Mouse (Mus musculus) limb, embryonic 14.5 days (tissue): ENCODE results near the gene Ggt5. TPM values are rescaled to one million over a fixed set of nuclear protein-coding genes. Genes with fewer than 3 reads are reported as not detected.

Source experiments
- ATAC-seq: fragments of 200-750 bp; cut with Nextera tagmentation; 2 replicates; pipeline ENCODE4 v1.8.0; 2017; ENCODE audit warnings: low read depth, moderate number of reproducible peaks, moderate TSS enrichment; ENCODE audit not compliant: low FRiP score
- DNase-seq: peaks from one replicate; pipeline ENCODE4 v3.0.0-alpha.2; 2015; ENCODE audit warnings: low spot score
- H3K27ac ChIP-seq: fragments of 300-500 bp; sonication (generic); replicated peaks from 2 replicates; pipeline ENCODE4 v1.5.1; 2014; ENCODE audit warnings: low read depth, mild to moderate bottlenecking, low read length, moderate library complexity, mixed read lengths
- H3K27me3 ChIP-seq: fragments of 300-500 bp; sonication (generic); 2 replicates; pipeline ENCODE4 v1.6.1; 2014; ENCODE audit warnings: low read length, mixed read lengths; ENCODE audit not compliant: control insufficient read depth, insufficient read depth
- H3K36me3 ChIP-seq: fragments of 300-500 bp; sonication (generic); 2 replicates; pipeline ENCODE4 v1.6.1; 2014; ENCODE audit warnings: mild to moderate bottlenecking, low read length, moderate library complexity, mixed read lengths; ENCODE audit not compliant: control insufficient read depth, insufficient read depth
- H3K4me1 ChIP-seq: fragments of 300-500 bp; sonication (generic); 2 replicates; pipeline ENCODE4 v1.6.1; 2014; ENCODE audit warnings: antibody characterized with exemption, low read length, mixed read lengths; ENCODE audit not compliant: control insufficient read depth, insufficient read depth
- H3K4me2 ChIP-seq: fragments of 300-500 bp; sonication (generic); replicated peaks from 2 replicates; pipeline ENCODE4 v1.6.1; 2014; ENCODE audit warnings: low read depth, mild to moderate bottlenecking, low read length, moderate library complexity; ENCODE audit not compliant: severe bottlenecking
- H3K4me3 ChIP-seq: fragments of 300-500 bp; sonication (generic); replicated peaks from 2 replicates; pipeline ENCODE4 v1.5.1; 2014; ENCODE audit warnings: low read length
- H3K9ac ChIP-seq: fragments of 300-500 bp; sonication (generic); 2 replicates; pipeline ENCODE4 v1.6.1; 2014; ENCODE audit warnings: mild to moderate bottlenecking, low read depth, low read length, moderate library complexity; ENCODE audit not compliant: severe bottlenecking
- H3K9me3 ChIP-seq: fragments of 300-500 bp; sonication (generic); 2 replicates; pipeline ENCODE4 v1.6.1; 2016; ENCODE audit warnings: low read length; ENCODE audit not compliant: control insufficient read depth
- POLR2A ChIP-seq: fragments of 200-500 bp; IDR thresholded peaks from 2 replicates; pipeline ENCODE4 v1.8.0; 2012; ENCODE audit warnings: inconsistent platforms, mild to moderate bottlenecking, moderate library complexity, borderline replicate concordance; ENCODE audit not compliant: insufficient read depth, insufficient read length; ENCODE audit errors: extremely low read depth
- WGBS: fragments of 180-500 bp; shearing (Covaris S2); extraction: QIAGEN DNeasy Blood & Tissue Kit; methylation state at CpG from one replicate; pipeline ENCODE4 v1.1.7; 2014; 5-methylcytosine and 5-hydroxymethylcytosine counted together
- polyA plus RNA-seq, 2 experiments: library from polyadenylated mRNA; depleted of rRNA in 1 of 2; stranded (reverse) in 1 of 2; unstranded in 1 of 2; fragments of >200 nt; fragmentation: Nextera tagmentation in 1 of 2; extraction: Ambion mirVana in 1 of 2; gene quantifications; 2 replicates each; pipeline versions ENCODE4 v1.2.1 to v1.2.3; 2012 to 2014

Gene Ggt5
- polyA plus RNA-seq, 2 experiments: 1.1 to 7.5 TPM

GRCm38 (mm10) chr10:75552106-75552505 is 37.0 kb upstream of the Ggt5 start:
- Histone ChIP-seq H3K27me3 (no peaks in the 10 kb centered on the region), H3K4me3 (no peak overlapping the region), H3K4me2 (no peak overlapping the region), H3K9ac (no peak overlapping the region), H3K4me1 (peaks cover 23% of the 10 kb centered on the region), H3K27ac (no peak overlapping the region), H3K36me3 (no peaks in the 10 kb centered on the region), H3K9me3 (no peaks in the 10 kb centered on the region)
- ATAC-seq (no peak), DNase-seq (no peak)
- WGBS: 79% methylated on average over 2 of the region's 2 CpGs
- no peak for TF ChIP-seq POLR2A

DNA sequence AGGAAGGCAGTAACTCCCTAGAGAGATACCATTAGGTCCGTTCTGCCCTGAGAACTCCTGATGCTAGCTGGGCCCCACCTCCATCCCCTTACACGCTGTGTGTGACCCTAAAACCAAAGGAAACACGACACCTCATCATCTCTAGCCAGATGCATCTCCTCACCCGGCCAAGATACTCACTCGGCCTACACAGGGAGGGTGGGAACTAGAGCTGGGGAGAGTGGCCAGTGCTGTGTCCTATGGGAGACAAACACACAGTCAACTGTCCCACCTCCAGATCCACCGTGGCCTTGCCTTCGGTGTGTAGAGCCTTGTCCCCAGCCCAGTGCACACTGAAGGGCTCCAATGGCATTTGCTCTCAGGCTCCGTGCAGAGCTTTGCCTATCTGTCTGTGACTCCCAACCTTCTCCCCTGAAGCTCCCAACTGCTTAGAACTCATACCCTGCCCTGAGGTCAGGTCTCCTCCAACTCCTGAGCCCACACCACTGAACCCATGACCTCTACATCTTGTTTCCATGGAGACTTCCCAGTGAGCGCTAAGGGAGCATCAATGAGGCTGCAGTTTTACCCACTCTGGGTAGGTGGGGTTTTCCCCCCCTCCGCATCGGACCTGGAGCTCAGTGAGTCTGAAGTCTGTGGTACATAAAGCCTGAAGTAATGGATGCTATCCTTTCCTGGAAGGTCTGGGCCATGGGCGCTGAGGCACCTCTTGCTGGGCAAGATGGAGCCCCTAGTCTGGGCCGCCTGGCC is 36.3 kb upstream of the Ggt5 start:
- no peaks in the 10 kb centered on the region for H3K36me3 ChIP-seq
- DNase-seq (no peak), ATAC-seq (no peak)
- no peak for TF ChIP-seq POLR2A
- no peaks in the 10 kb centered on the region for H3K27me3 ChIP-seq
- H3K4me3 ChIP-seq: no peak overlapping the region
- no peak overlapping the region for H3K27ac ChIP-seq
- peaks cover 21% of the 10 kb centered on the region for H3K4me1 ChIP-seq
- H3K4me2 ChIP-seq: no peak overlapping the region
- no peak overlapping the region for H3K9ac ChIP-seq
- WGBS: 59% methylated on average over 13 of the region's 13 CpGs
- no peaks in the 10 kb centered on the region for H3K9me3 ChIP-seq

GRCm38 (mm10) chr10:75554090-75554489 is 35.0 kb upstream of the Ggt5 start:
- TF ChIP-seq POLR2A: no peak
- no peak overlapping the region for H3K9ac ChIP-seq
- no peak for DNase-seq
- peaks cover 15% of the 10 kb centered on the region for H3K4me1 ChIP-seq
- no peak overlapping the region for H3K4me2 ChIP-seq
- H3K9me3 ChIP-seq: no peaks in the 10 kb centered on the region
- no peak overlapping the region for H3K4me3 ChIP-seq
- peaks cover 1% of the 10 kb centered on the region; the same call in 1 of the 2 replicates for H3K27me3 ChIP-seq
- H3K27ac ChIP-seq: no peak overlapping the region
- no peaks in the 10 kb centered on the region for H3K36me3 ChIP-seq
- ATAC-seq: no peak
- WGBS: 92% methylated on average over 8 of the region's 8 CpGs

GRCm38 (mm10) chr10:75555557-75555956 is 33.6 kb upstream of the Ggt5 start:
- Histone ChIP-seq H3K9ac (no peak overlapping the region), H3K4me3 (no peak overlapping the region), H3K4me1 (peaks cover 26% of the 10 kb centered on the region), H3K4me2 (no peak overlapping the region), H3K27ac (no peak overlapping the region; the same call in 1 of the 2 replicates), H3K36me3 (no peaks in the 10 kb centered on the region), H3K9me3 (no peaks in the 10 kb centered on the region), H3K27me3 (peaks cover 13% of the 10 kb centered on the region)
- no peak for TF ChIP-seq POLR2A
- ATAC-seq (no peak), DNase-seq (no peak)
- 73% methylated on average over 6 of the region's 6 CpGs for WGBS

GRCm38 (mm10) chr10:75556026-75556425 is 33.1 kb upstream of the Ggt5 start:
- Histone ChIP-seq H3K4me2 (no peak overlapping the region), H3K4me3 (no peak overlapping the region), H3K9me3 (no peaks in the 10 kb centered on the region), H3K27ac (no peak overlapping the region; the same call in 1 of the 2 replicates), H3K4me1 (peaks cover 26% of the 10 kb centered on the region), H3K36me3 (no peaks in the 10 kb centered on the region), H3K9ac (no peak overlapping the region), H3K27me3 (peaks cover 17% of the 10 kb centered on the region)
- WGBS: 44% methylated on average over 9 of the region's 9 CpGs
- DNase-seq (peak; percentile 27), ATAC-seq (no peak)
- TF ChIP-seq POLR2A: no peak
